Mouse (Mus musculus) embryonic facial prominence, embryonic 15.5 days (tissue): ENCODE data around the gene Ppm1j. TPM values are rescaled to one million over a fixed set of nuclear protein-coding genes. Genes with fewer than 3 reads are reported as not detected.

Experiments used
- ATAC-seq: fragments of 200-750 bp; cut with Nextera tagmentation; 2 replicates; pipeline ENCODE4 v1.8.0; 2017; ENCODE audit warnings: low read depth, moderate TSS enrichment; ENCODE audit not compliant: insufficient number of reproducible peaks, low FRiP score, low TSS enrichment
- H3K27ac ChIP-seq: fragments of 300-500 bp; sonication (generic); replicated peaks from 2 replicates; pipeline ENCODE4 v1.5.1; 2015; ENCODE audit warnings: mild to moderate bottlenecking, inconsistent platforms
- H3K27me3 ChIP-seq: fragments of 300-500 bp; sonication (generic); 2 replicates; pipeline ENCODE4 v1.6.1; 2015; ENCODE audit warnings: inconsistent platforms
- H3K36me3 ChIP-seq: fragments of 300-500 bp; sonication (generic); 2 replicates; pipeline ENCODE4 v1.6.1; 2015; ENCODE audit warnings: mild to moderate bottlenecking, inconsistent platforms
- H3K4me1 ChIP-seq: fragments of 300-500 bp; sonication (generic); 2 replicates; pipeline ENCODE4 v1.6.1; 2015; ENCODE audit warnings: inconsistent platforms
- H3K4me2 ChIP-seq: fragments of 300-500 bp; sonication (generic); replicated peaks from 2 replicates; pipeline ENCODE4 v1.6.1; 2015; ENCODE audit warnings: mild to moderate bottlenecking, inconsistent platforms
- H3K4me3 ChIP-seq: fragments of 300-500 bp; sonication (generic); replicated peaks from 2 replicates; pipeline ENCODE4 v1.5.1; 2015; ENCODE audit warnings: mild to moderate bottlenecking, inconsistent platforms
- H3K9ac ChIP-seq: fragments of 300-500 bp; sonication (generic); 2 replicates; pipeline ENCODE4 v1.6.1; 2015; ENCODE audit warnings: inconsistent platforms
- H3K9me3 ChIP-seq: fragments of 300-500 bp; sonication (generic); replicated peaks from 2 replicates; pipeline ENCODE4 v1.6.1; 2016; ENCODE audit warnings: inconsistent platforms
- WGBS: fragments of 180-500 bp; shearing (Covaris S2); methylation state at CpG from one replicate; pipeline ENCODE4 v1.1.7; 2015; 5-methylcytosine and 5-hydroxymethylcytosine counted together
- polyA plus RNA-seq: library from polyadenylated mRNA; unstranded; fragments of >200 nt; fragmentation: Nextera tagmentation; extraction: Ambion mirVana; gene quantifications from 2 replicates; pipeline ENCODE4 v1.2.1, GENCODE M21; 2015

Gene Ppm1j
- polyA plus RNA-seq, 1 experiment from 2014 or later: 4.7 TPM

DNA sequence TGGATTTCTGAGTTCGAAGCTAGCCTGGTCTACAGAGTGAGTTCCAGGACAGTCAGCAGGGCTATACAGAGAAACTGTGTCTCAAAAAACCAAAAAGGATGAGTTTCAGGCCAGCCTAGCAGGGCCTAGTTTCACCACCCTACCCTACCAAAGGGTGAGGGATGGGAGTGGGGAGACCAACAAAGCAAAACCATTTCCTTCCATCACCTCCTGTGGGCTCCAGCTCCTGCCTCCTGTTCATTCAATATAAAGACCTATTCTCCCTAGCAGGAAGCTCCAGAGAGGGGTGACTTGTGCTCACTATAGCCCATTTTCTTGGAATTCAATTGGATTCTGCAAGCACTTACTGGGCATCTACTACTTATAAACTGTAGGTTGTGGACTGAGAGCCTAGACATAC lies 33.9 kb downstream of the Ppm1j start:
- Histone ChIP-seq H3K36me3 (no peaks in the 10 kb centered on the region), H3K4me3 (no peak overlapping the region), H3K9ac (no peak overlapping the region), H3K4me1 (peaks cover 21% of the 10 kb centered on the region), H3K27ac (no peak overlapping the region), H3K27me3 (no peaks in the 10 kb centered on the region), H3K4me2 (no peak overlapping the region), H3K9me3 (no peaks in the 10 kb centered on the region)
- no peak for ATAC-seq
- 97% methylated on average over 1 of the region's 1 CpGs for WGBS

- Histone ChIP-seq H3K4me1 (peaks cover 21% of the 10 kb centered on the region), H3K9ac (no peak overlapping the region), H3K9me3 (no peaks in the 10 kb centered on the region), H3K27me3 (no peaks in the 10 kb centered on the region), H3K36me3 (0 out of 2 replicates have a peak, but pooled peaks cover under 1% of the 10 kb centered on the region), H3K4me2 (no peak overlapping the region), H3K4me3 (no peak overlapping the region), H3K27ac (no peak overlapping the region)
- ATAC-seq: no peak
- WGBS: 84% methylated on average over 2 of the region's 2 CpGs
Observed at GRCm38 (mm10) chr3:104815346-104815745, 34.5 kb downstream of the Ppm1j start.

- peaks cover 4% of the 10 kb centered on the region; the same call in 1 of the 2 replicates for H3K36me3 ChIP-seq
- no peak for ATAC-seq
- H3K9ac ChIP-seq: no peak overlapping the region
- no peak overlapping the region for H3K27ac ChIP-seq
- no peak overlapping the region for H3K4me3 ChIP-seq
- H3K4me2 ChIP-seq: no peak overlapping the region
- WGBS: 94% methylated on average over 7 of the region's 7 CpGs
- H3K9me3 ChIP-seq: no peaks in the 10 kb centered on the region
- peaks cover 21% of the 10 kb centered on the region for H3K4me1 ChIP-seq
- no peaks in the 10 kb centered on the region for H3K27me3 ChIP-seq
Observed at GRCm38 (mm10) chr3:104816130-104816529, 35.3 kb downstream of the Ppm1j start.

- H3K36me3 ChIP-seq: peaks cover 13% of the 10 kb centered on the region
- peak overlapping the region; percentile 75 for H3K4me2 ChIP-seq
- H3K27me3 ChIP-seq: no peaks in the 10 kb centered on the region
- H3K4me3 ChIP-seq: peak overlapping the region; percentile 94
- WGBS: 0% methylated on average over 38 of the region's 46 CpGs
- H3K9ac ChIP-seq: peak overlapping the region; percentile 96
- H3K9me3 ChIP-seq: no peaks in the 10 kb centered on the region
- H3K27ac ChIP-seq: peak overlapping the region; percentile 97
- ATAC-seq: peak; percentile 86
- H3K4me1 ChIP-seq: peaks cover 21% of the 10 kb centered on the region
Observed at GRCm38 (mm10) chr3:104817481-104817990, 36.7 kb downstream of the Ppm1j start.

GRCm38 (mm10) chr3:104817991-104818748 lies 37.3 kb downstream of the Ppm1j start, which contains the start of gene Mov10:
Mov10 (minus strand) TSS chr3:104818563.
- no peaks in the 10 kb centered on the region for H3K9me3 ChIP-seq
- under 1% methylated on average over 40 of the region's 40 CpGs for WGBS
- H3K9ac ChIP-seq: peak within 1 kb of the TSS; percentile 96
- peaks cover 13% of the 10 kb centered on the region for H3K36me3 ChIP-seq
- H3K4me3 ChIP-seq: peak within 1 kb of the TSS; percentile 94
- no peaks in the 10 kb centered on the region for H3K27me3 ChIP-seq
- peak within 1 kb of the TSS; percentile 75 for H3K4me2 ChIP-seq
- ATAC-seq: peak; percentile 81
- peaks cover 21% of the 10 kb centered on the region for H3K4me1 ChIP-seq
- H3K27ac ChIP-seq: peak within 1 kb of the TSS; percentile 97

- peak overlapping the region; percentile 97 for H3K27ac ChIP-seq
- H3K27me3 ChIP-seq: no peaks in the 10 kb centered on the region
- peaks cover 21% of the 10 kb centered on the region for H3K4me1 ChIP-seq
- 7% methylated on average over 3 of the region's 3 CpGs for WGBS
- peak overlapping the region; percentile 75 for H3K4me2 ChIP-seq
- H3K4me3 ChIP-seq: peak overlapping the region; percentile 94
- no peaks in the 10 kb centered on the region for H3K9me3 ChIP-seq
- no peak overlapping the region for H3K9ac ChIP-seq
- ATAC-seq: no peak
- H3K36me3 ChIP-seq: peaks cover 13% of the 10 kb centered on the region
Observed at GRCm38 (mm10) chr3:104818749-104819134, 37.9 kb downstream of the Ppm1j start.

GRCm38 (mm10) chr3:104820426-104820825 lies 39.6 kb downstream of the Ppm1j start:
- no peaks in the 10 kb centered on the region for H3K27me3 ChIP-seq
- WGBS: 52% methylated on average over 1 of the region's 1 CpGs
- H3K27ac ChIP-seq: no peak overlapping the region
- no peak for ATAC-seq
- H3K4me3 ChIP-seq: no peak overlapping the region
- H3K36me3 ChIP-seq: peaks cover 17% of the 10 kb centered on the region
- H3K9ac ChIP-seq: no peak overlapping the region
- peaks cover 21% of the 10 kb centered on the region for H3K4me1 ChIP-seq
- H3K4me2 ChIP-seq: no peak overlapping the region
- H3K9me3 ChIP-seq: no peaks in the 10 kb centered on the region

GRCm38 (mm10) chr3:104822413-104822812 lies 41.6 kb downstream of the Ppm1j start:
- Histone ChIP-seq H3K27me3 (no peaks in the 10 kb centered on the region), H3K4me3 (no peak overlapping the region), H3K4me1 (peaks cover 11% of the 10 kb centered on the region), H3K27ac (no peak overlapping the region), H3K9ac (no peak overlapping the region), H3K4me2 (no peak overlapping the region), H3K36me3 (peaks cover 31% of the 10 kb centered on the region), H3K9me3 (no peaks in the 10 kb centered on the region)
- no peak for ATAC-seq
- 78% methylated on average over 3 of the region's 3 CpGs for WGBS

Other genes starting within 250 kb of the Ppm1j start
- 29.3 and 31.0 TPM in 2 replicates for gene Slc16a1, start 142.4 kb upstream of the Ppm1j start, polyA plus RNA-seq
- 0.12 and 0.20 TPM in 2 replicates for gene Fam19a3, start 784 bp downstream of the Ppm1j start, polyA plus RNA-seq
- gene Rhoc, start 7.3 kb downstream of the Ppm1j start, polyA plus RNA-seq: 163 and 174 TPM in 2 replicates
- 44.7 and 47.0 TPM in 2 replicates for gene Mov10, start 37.5 kb downstream of the Ppm1j start, polyA plus RNA-seq
- 38.6 and 42.4 TPM in 2 replicates for gene St7l, start 82.9 kb downstream of the Ppm1j start, polyA plus RNA-seq
- 173 and 183 TPM in 2 replicates for gene Capza1, start 83.4 kb downstream of the Ppm1j start, polyA plus RNA-seq
- 1.3 and 1.6 TPM in 2 replicates for gene Wnt2b, start 180.9 kb downstream of the Ppm1j start, polyA plus RNA-seq